In genomic region chr10:80578131-80578750, GRCm38 (mm10) we compare ENCODE assay signal across 8 mouse cellular contexts. TPM values are rescaled to one million over a fixed set of nuclear protein-coding genes. Genes with fewer than 3 reads are reported as not detected.
DNase-seq lines count a peak whose midpoint lies in the region; ATAC-seq and TF ChIP-seq lines count a peak whose summit lies in the region.

No protein-coding gene starts in this region.

- no peaks in the 10 kb centered on the region for H3K9me3 ChIP-seq in intestine, postnatal 0 days (ENCODE audit: control insufficient read depth)
- H3K9me3 ChIP-seq in liver, embryonic 12.5 days (replicated peaks) = no peaks in the 10 kb centered on the region
- no peaks in the 10 kb centered on the region for H3K9me3 ChIP-seq in stomach, embryonic 14.5 days (ENCODE audit: control insufficient read depth, low read depth, low read length)

- H3K79me2 ChIP-seq in myocyte (ENCODE audit: control insufficient read depth, insufficient read depth) = peaks cover 32% of the 10 kb centered on the region

- peak overlapping the region; percentile 34; the same call in 1 of the 2 replicates for H3K9ac ChIP-seq in intestine, postnatal 0 days (ENCODE audit: low read depth, low read length)
- peak overlapping the region; percentile 96 for H3K9ac ChIP-seq in liver, embryonic 12.5 days
- H3K9ac ChIP-seq in stomach, embryonic 14.5 days (replicated peaks; ENCODE audit: low read depth, low read length) = peak overlapping the region; percentile 19

- H3K27me3 ChIP-seq in intestine, postnatal 0 days (replicated peaks; ENCODE audit: control insufficient read depth, insufficient read depth, low read length) = no peaks in the 10 kb centered on the region
- H3K27me3 ChIP-seq in liver, embryonic 12.5 days (replicated peaks) = no peaks in the 10 kb centered on the region
- no peaks in the 10 kb centered on the region for H3K27me3 ChIP-seq in myocyte (ENCODE audit: control insufficient read depth, insufficient read depth, insufficient read length)
- H3K27me3 ChIP-seq in stomach, embryonic 14.5 days (ENCODE audit: control insufficient read depth, insufficient read depth, low read length) = no peaks in the 10 kb centered on the region

- DNase-seq in A20 (ENCODE audit: low read depth, low spot score) = peak; percentile 96
- peak; percentile 91 for DNase-seq in adrenal gland, postnatal 10 days
- DNase-seq in embryo, embryonic 9.5 days (ENCODE audit: extremely low spot score) = peak; percentile 87
- DNase-seq in heart, adult 11 months = peak; percentile 99

- no peak for TF ChIP-seq POLR2A in myocyte (IDR thresholded peaks at IDR 0.05; ENCODE audit: insufficient read length, low read depth)

- peak overlapping the region; percentile 30 for H3ac ChIP-seq in myocyte (ENCODE audit: control insufficient read depth, insufficient read length)

- peak overlapping the region; percentile 86 for H3K27ac ChIP-seq in intestine, postnatal 0 days (ENCODE audit: low read depth, low read length)
- H3K27ac ChIP-seq in liver, embryonic 12.5 days = peak overlapping the region; percentile 99
- H3K27ac ChIP-seq in stomach, embryonic 14.5 days (ENCODE audit: low read length) = peak overlapping the region; percentile 90

- WGBS in intestine, postnatal 0 days = under 1% methylated on average over 29 of the region's 29 CpGs
- under 1% methylated on average over 29 of the region's 29 CpGs for WGBS in liver, embryonic 12.5 days (ENCODE audit: insufficient replicate concordance)
- WGBS in stomach, embryonic 14.5 days = under 1% methylated on average over 29 of the region's 29 CpGs

- H3K4me3 ChIP-seq in intestine, postnatal 0 days (ENCODE audit: low read depth, low read length) = peak overlapping the region; percentile 75
- H3K4me3 ChIP-seq in liver, embryonic 12.5 days = peak overlapping the region; percentile 91
- peak overlapping the region; percentile 66 for H3K4me3 ChIP-seq in myocyte
- H3K4me3 ChIP-seq in stomach, embryonic 14.5 days (ENCODE audit: low read depth, low read length) = peak overlapping the region; percentile 82

- H3K36me3 ChIP-seq in intestine, postnatal 0 days (ENCODE audit: control insufficient read depth, insufficient read depth) = peaks cover 7% of the 10 kb centered on the region; the same call in 1 of the 2 replicates
- peaks cover 34% of the 10 kb centered on the region for H3K36me3 ChIP-seq in liver, embryonic 12.5 days
- no peaks in the 10 kb centered on the region for H3K36me3 ChIP-seq in myocyte (ENCODE audit: control insufficient read depth, insufficient read depth)
- peaks cover 1% of the 10 kb centered on the region; the same call in 1 of the 2 replicates for H3K36me3 ChIP-seq in stomach, embryonic 14.5 days (ENCODE audit: control insufficient read depth, insufficient read depth, low read length)

- peak; percentile 93 for TF ChIP-seq CTCF in intestine, postnatal 0 days (IDR thresholded peaks at IDR 0.05; ENCODE audit: low read depth)

- H3K4me1 ChIP-seq in intestine, postnatal 0 days (replicated peaks; ENCODE audit: control insufficient read depth, insufficient read depth, low read length) = peaks cover 3% of the 10 kb centered on the region; the same call in 1 of the 2 replicates
- peaks cover 59% of the 10 kb centered on the region for H3K4me1 ChIP-seq in liver, embryonic 12.5 days
- H3K4me1 ChIP-seq in stomach, embryonic 14.5 days (ENCODE audit: control insufficient read depth, insufficient read depth, low read length) = peaks cover 28% of the 10 kb centered on the region; the same call in 1 of the 2 replicates

- ATAC-seq in intestine, postnatal 0 days = peak; percentile 59
- ATAC-seq in liver, embryonic 12.5 days = peak; percentile 61
- peak; percentile 40; the same call in 1 of the 2 replicates for ATAC-seq in stomach, embryonic 14.5 days (ENCODE audit: insufficient number of reproducible peaks, insufficient read depth, low FRiP score, low read depth)

- H3K4me2 ChIP-seq in intestine, postnatal 0 days (replicated peaks; ENCODE audit: low read depth) = peak overlapping the region; percentile 96
- peak overlapping the region; percentile 100 for H3K4me2 ChIP-seq in liver, embryonic 12.5 days
- H3K4me2 ChIP-seq in myocyte (ENCODE audit: low read depth) = peak overlapping the region; percentile 99
- H3K4me2 ChIP-seq in stomach, embryonic 14.5 days (replicated peaks; ENCODE audit: low read depth, low read length) = peak overlapping the region; percentile 65

TF ChIP-seq in myocyte, 11 proteins besides CTCF, POLR2A, EP300 and RAD21:
- TF ChIP-seq SRF (IDR thresholded peaks at IDR 0.05; ENCODE audit: control insufficient read depth, insufficient read length, low read depth) (peak; percentile 7), CEBPB (IDR thresholded peaks at IDR 0.05; ENCODE audit: insufficient read depth, poor library complexity, severe bottlenecking) (no peak)
TF ChIP-seq in myocyte: peak in this region for 1.

RNA-seq across cellular contexts. Expression of gene Klf16, which starts 1.1 kb away (rescaled TPM):
- total RNA-seq in adrenal gland, postnatal 10 days (2021) = 10 to 100 TPM; 12.4 to 14.1 TPM
- polyA plus RNA-seq in intestine, postnatal 0 days (2015; fragmentation: Nextera tagmentation; extraction: Ambion mirVana) = 4.8 and 5.3 TPM in 2 replicates
- 24.0 and 24.7 TPM in 2 replicates for polyA plus RNA-seq in liver, embryonic 12.5 days (2016; fragmentation: Nextera tagmentation; extraction: Ambion mirVana)
- 16.0 TPM for polyA plus RNA-seq in myocyte (2012; fragmentation: generic; extraction: Trizol)
- polyA plus RNA-seq in stomach, embryonic 14.5 days (2014; fragmentation: Nextera tagmentation; extraction: Ambion mirVana) = 8.1 and 8.4 TPM in 2 replicates

RNA-seq across cellular contexts. Expression of gene Abhd17a, which starts 11.9 kb away (rescaled TPM):
- total RNA-seq in adrenal gland, postnatal 10 days (2021) = 100 to 1,000 TPM; 108 to 113 TPM
- 116 and 117 TPM in 2 replicates for polyA plus RNA-seq in intestine, postnatal 0 days (2015; fragmentation: Nextera tagmentation; extraction: Ambion mirVana)
- polyA plus RNA-seq in liver, embryonic 12.5 days (2016; fragmentation: Nextera tagmentation; extraction: Ambion mirVana) = 86.4 and 88.9 TPM in 2 replicates
- polyA plus RNA-seq in myocyte (2012; fragmentation: generic; extraction: Trizol) = 111 TPM
- 89.7 and 104 TPM in 2 replicates for polyA plus RNA-seq in stomach, embryonic 14.5 days (2014; fragmentation: Nextera tagmentation; extraction: Ambion mirVana)

RNA-seq across cellular contexts. Expression of gene Rexo1, which starts 16.9 kb away (rescaled TPM):
- 10 to 100 TPM; 31.9 to 44.5 TPM for total RNA-seq in adrenal gland, postnatal 10 days (2021)
- 9.1 and 10.1 TPM in 2 replicates for polyA plus RNA-seq in intestine, postnatal 0 days (2015; fragmentation: Nextera tagmentation; extraction: Ambion mirVana)
- polyA plus RNA-seq in liver, embryonic 12.5 days (2016; fragmentation: Nextera tagmentation; extraction: Ambion mirVana) = 23.2 and 23.9 TPM in 2 replicates
- polyA plus RNA-seq in myocyte (2012; fragmentation: generic; extraction: Trizol) = 18.8 TPM
- polyA plus RNA-seq in stomach, embryonic 14.5 days (2014; fragmentation: Nextera tagmentation; extraction: Ambion mirVana) = 22.9 and 24.3 TPM in 2 replicates

RNA-seq across cellular contexts. Expression of gene Scamp4, which starts 24.4 kb away (rescaled TPM):
- total RNA-seq in adrenal gland, postnatal 10 days (2021) = 10 to 100 TPM; 41.8 to 42.3 TPM
- 86.5 and 88.5 TPM in 2 replicates for polyA plus RNA-seq in intestine, postnatal 0 days (2015; fragmentation: Nextera tagmentation; extraction: Ambion mirVana)
- 63.3 and 65.2 TPM in 2 replicates for polyA plus RNA-seq in liver, embryonic 12.5 days (2016; fragmentation: Nextera tagmentation; extraction: Ambion mirVana)
- 141 TPM for polyA plus RNA-seq in myocyte (2012; fragmentation: generic; extraction: Trizol)
- polyA plus RNA-seq in stomach, embryonic 14.5 days (2014; fragmentation: Nextera tagmentation; extraction: Ambion mirVana) = 95.9 and 106 TPM in 2 replicates

RNA-seq across cellular contexts. Expression of gene Adat3, which starts 24.4 kb away (rescaled TPM):
- 1 to 10 TPM; 3.9 to 5.1 TPM for total RNA-seq in adrenal gland, postnatal 10 days (2021)
- polyA plus RNA-seq in intestine, postnatal 0 days (2015; fragmentation: Nextera tagmentation; extraction: Ambion mirVana) = 5.4 and 6.6 TPM in 2 replicates
- polyA plus RNA-seq in liver, embryonic 12.5 days (2016; fragmentation: Nextera tagmentation; extraction: Ambion mirVana) = 7.0 and 7.4 TPM in 2 replicates
- polyA plus RNA-seq in myocyte (2012; fragmentation: generic; extraction: Trizol) = 5.7 TPM
- polyA plus RNA-seq in stomach, embryonic 14.5 days (2014; fragmentation: Nextera tagmentation; extraction: Ambion mirVana) = 7.7 and 7.9 TPM in 2 replicates

Comparison
In these comparisons a context has a peak if more than half of its experiments do, and no peak if none do; other contexts are left out.
1. Peak in every context shown above with its lines: DNase-seq, ATAC-seq, H3K4me3 ChIP-seq and H3K27ac ChIP-seq.
2. H3K9ac ChIP-seq: peak in every context shown above with its lines; median percentile 96 in liver, embryonic 12.5 days; 34 in intestine, postnatal 0 days; 19 in stomach, embryonic 14.5 days.